ENCODE assay signal across 8 mouse cellular contexts in the genomic region with DNA sequence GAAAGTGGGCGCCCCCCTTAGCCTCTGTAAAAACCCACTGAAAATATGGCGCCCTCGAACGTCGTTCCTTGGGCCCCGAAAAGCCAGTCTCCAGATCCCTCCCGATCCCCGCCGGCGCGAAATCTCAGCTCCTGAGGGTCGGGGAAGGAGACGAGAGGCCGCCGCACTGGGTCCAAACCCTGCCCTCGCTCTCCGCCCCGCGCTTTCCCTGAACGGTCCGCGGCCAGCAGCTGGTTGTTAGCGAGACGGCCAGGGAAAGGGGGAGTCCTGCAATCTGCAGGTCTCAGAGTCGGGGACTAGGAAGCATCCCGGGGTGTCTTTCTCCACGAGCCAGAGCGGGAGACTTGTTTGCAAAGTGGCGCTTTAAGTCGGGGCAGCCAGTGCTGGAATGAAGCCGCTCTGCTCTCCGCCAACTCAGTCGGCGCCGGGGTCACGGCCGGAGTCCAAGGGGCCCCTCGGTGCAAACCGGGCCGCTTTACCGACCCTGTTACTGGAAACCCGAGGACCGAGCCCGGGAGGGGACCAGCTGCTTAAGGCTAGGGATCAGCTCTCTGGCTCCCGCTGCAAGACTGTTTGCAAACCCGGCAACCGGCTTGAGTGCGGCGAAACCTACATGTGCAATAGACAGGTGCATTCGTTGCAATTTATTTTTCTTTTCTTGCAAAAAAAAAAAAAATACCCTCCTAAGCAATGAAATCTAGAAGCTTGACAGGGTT.
DNase-seq lines count a peak whose midpoint lies in the region; ATAC-seq and TF ChIP-seq lines count a peak whose summit lies in the region.

No protein-coding gene starts in this region.

- H3K9ac ChIP-seq in forebrain, postnatal 0 days, result peak overlapping the region; percentile 88

- DNase-seq in Muller cell, postnatal 12 days (ENCODE audit: inconsistent ontology term), result peak; percentile 80
- DNase-seq in cerebellum, adult 11-12 months, result peak; percentile 11
- DNase-seq in forebrain, postnatal 0 days, result no peak
- DNase-seq in hindbrain, embryonic 10.5 days (ENCODE audit: low spot score), result peak; percentile 74
- peak; percentile 39 to 40 for DNase-seq in layer of hippocampus, postnatal 14 days (ENCODE audit: low spot score in 2 of 2)
- peak; percentile 33 for DNase-seq in lung, postnatal 10 days
- DNase-seq in right cerebral cortex, postnatal 25 days, result peak; percentile 67

- TF ChIP-seq CTCF in forebrain, postnatal 0 days (IDR thresholded peaks at IDR 0.05; ENCODE audit: low read depth), result no peak; the same call in 1 of the 2 replicates

- H3K4me1 ChIP-seq in forebrain, postnatal 0 days (ENCODE audit: insufficient read depth), result peaks cover 15% of the 10 kb centered on the region
- H3K4me1 ChIP-seq in hindbrain, embryonic 10.5 days (replicated peaks), result peaks cover 38% of the 10 kb centered on the region

- H3K27ac ChIP-seq in forebrain, postnatal 0 days (ENCODE audit: low read depth, low read length), result peak overlapping the region; percentile 87
- peak overlapping the region; percentile 92 for H3K27ac ChIP-seq in hindbrain, embryonic 10.5 days

- H3K4me3 ChIP-seq in forebrain, postnatal 0 days (ENCODE audit: low read depth, low read length), result peak overlapping the region; percentile 80
- H3K4me3 ChIP-seq in hindbrain, embryonic 10.5 days, result peak overlapping the region; percentile 86

- H3K9me3 ChIP-seq in forebrain, postnatal 0 days (ENCODE audit: low read length), result no peaks in the 10 kb centered on the region
- no peaks in the 10 kb centered on the region for H3K9me3 ChIP-seq in hindbrain, embryonic 10.5 days

- ATAC-seq in forebrain, postnatal 0 days, result peak; percentile 17
- ATAC-seq in CD4-positive, CD25-positive, alpha-beta regulatory T cell, adult 4 months, result no peak

- WGBS in forebrain, postnatal 0 days, result under 1% methylated on average over 49 of the region's 50 CpGs
- under 1% methylated on average over 50 of the region's 50 CpGs for WGBS in hindbrain, embryonic 10.5 days

- H3K36me3 ChIP-seq in forebrain, postnatal 0 days (ENCODE audit: insufficient read depth), result no peaks in the 10 kb centered on the region
- no peaks in the 10 kb centered on the region for H3K36me3 ChIP-seq in hindbrain, embryonic 10.5 days

- H3K4me2 ChIP-seq in forebrain, postnatal 0 days (ENCODE audit: low read depth), result peak overlapping the region; percentile 96

- no peaks in the 10 kb centered on the region for H3K27me3 ChIP-seq in forebrain, postnatal 0 days (ENCODE audit: insufficient read depth, low read length)
- peaks cover 26% of the 10 kb centered on the region for H3K27me3 ChIP-seq in hindbrain, embryonic 10.5 days (ENCODE audit: insufficient read depth, poor library complexity, severe bottlenecking)
